27 mouse cellular contexts compared by ENCODE assay signal in genomic region chr9:6540178-6540700, GRCm38 (mm10).
"Had no signal": no experiment of that assay in that cellular context is flagged by ENCODE, and none has a peak within 500 bp of the region (broad histone marks: within the 10 kb centered on the region; RNA-seq: fewer than 3 reads in every experiment).

No protein-coding gene starts in this region.

- H3K9me3 ChIP-seq: heart, embryonic 10.5 days; heart, embryonic 12.5 days; hindbrain, embryonic 10.5 days; hindbrain, embryonic 13.5 days; hindbrain, embryonic 15.5 days; kidney, embryonic 15.5 days; limb, embryonic 10.5 days; limb, embryonic 12.5 days; liver, embryonic 13.5 days had no signal

- H3K27me3 ChIP-seq: heart, embryonic 12.5 days; hindbrain, embryonic 13.5 days; hindbrain, embryonic 15.5 days; kidney, embryonic 15.5 days; limb, embryonic 12.5 days; liver, embryonic 13.5 days had no signal

- DNase-seq: gastrocnemius, adult 2 months; gastrocnemius, postnatal 10 days; gastrocnemius, postnatal 25 days; heart, adult 18-20 months; heart, postnatal 10 days; heart, postnatal 4 days; kidney, adult 11 months; kidney, adult 2 months; kidney, adult 9 months; kidney, postnatal 14 days; kidney, postnatal 36 days; liver; liver, embryonic 13.5 days had no signal

- H3K27ac ChIP-seq: gastrocnemius, adult 2 months; heart, embryonic 10.5 days; hindbrain, embryonic 10.5 days; hindbrain, embryonic 13.5 days; hindbrain, embryonic 15.5 days; hindbrain, postnatal 0 days; kidney, embryonic 15.5 days; kidney, postnatal 0 days; layer of hippocampus, adult 2 months; left cerebral cortex, adult 2 months; limb, embryonic 10.5 days; limb, embryonic 12.5 days; liver, embryonic 13.5 days had no signal

- H3K36me3 ChIP-seq: heart, embryonic 10.5 days; heart, embryonic 12.5 days; hindbrain, embryonic 10.5 days; hindbrain, embryonic 13.5 days; hindbrain, embryonic 15.5 days; kidney, embryonic 15.5 days; limb, embryonic 10.5 days; limb, embryonic 12.5 days; liver, embryonic 13.5 days had no signal

- H3K4me3 ChIP-seq: gastrocnemius, adult 2 months; heart, embryonic 10.5 days; heart, embryonic 12.5 days; hindbrain, embryonic 10.5 days; hindbrain, embryonic 13.5 days; hindbrain, embryonic 15.5 days; kidney, embryonic 15.5 days; layer of hippocampus, adult 2 months; left cerebral cortex, adult 2 months; limb, embryonic 10.5 days; limb, embryonic 12.5 days; liver, embryonic 13.5 days had no signal

- ATAC-seq: hindbrain, postnatal 0 days; intestine, embryonic 16.5 days had no signal

- H3K9ac ChIP-seq: heart, embryonic 12.5 days; hindbrain, embryonic 13.5 days; hindbrain, embryonic 15.5 days; kidney, embryonic 15.5 days; limb, embryonic 12.5 days; liver, embryonic 13.5 days had no signal

- H3K4me1 ChIP-seq: heart, embryonic 10.5 days; heart, embryonic 12.5 days; hindbrain, embryonic 10.5 days; hindbrain, embryonic 13.5 days; hindbrain, embryonic 15.5 days; kidney, embryonic 15.5 days; limb, embryonic 10.5 days; limb, embryonic 12.5 days; liver, embryonic 13.5 days had no signal

- H3K4me2 ChIP-seq: heart, embryonic 12.5 days; hindbrain, embryonic 13.5 days; hindbrain, embryonic 15.5 days; kidney, embryonic 15.5 days; limb, embryonic 12.5 days; liver, embryonic 11.5 days; liver, embryonic 13.5 days had no signal
